Mouse (Mus musculus) mesoderm, embryonic 11.5 days (tissue): ENCODE measurements around the gene Vamp1.
"Not testable (repeated sequence)": the region's sequence is repeated elsewhere in the genome, so short reads cannot be mapped to it uniquely, and the experiment has no call there.

Experiments
- DNase-seq: peaks from one replicate; pipeline ENCODE4 v3.0.0-alpha.2; 2012; ENCODE audit warnings: low read depth, low spot score

The Vamp1 gene

GRCm38 (mm10) chr6:125241566-125241965 is 26.2 kb downstream of the Vamp1 start:
- DNase-seq, result no peak

- DNase-seq, result no peak
Observed at GRCm38 (mm10) chr6:125244551-125244950, 29.2 kb downstream of the Vamp1 start.

- no peak for DNase-seq
Observed at GRCm38 (mm10) chr6:125252285-125252684, 36.9 kb downstream of the Vamp1 start.

GRCm38 (mm10) chr6:125252711-125253110 is 37.4 kb downstream of the Vamp1 start:
- no peak for DNase-seq

- DNase-seq, result no peak
Observed at GRCm38 (mm10) chr6:125253863-125254715, 38.7 kb downstream of the Vamp1 start.

GRCm38 (mm10) chr6:125255516-125256044 is 40.2 kb downstream of the Vamp1 start:
- no peak for DNase-seq

GRCm38 (mm10) chr6:125256222-125256966 is 41.0 kb downstream of the Vamp1 start:
- DNase-seq, result no peak

GRCm38 (mm10) chr6:125260006-125260555 is 44.7 kb downstream of the Vamp1 start:
- DNase-seq, result no peak

- no peak for DNase-seq
Observed at GRCm38 (mm10) chr6:125264219-125264618, 48.9 kb downstream of the Vamp1 start.

- DNase-seq, result no peak
Observed at GRCm38 (mm10) chr6:125265239-125265638, 49.9 kb downstream of the Vamp1 start.

- no peak for DNase-seq
Observed at GRCm38 (mm10) chr6:125266091-125266490, 50.7 kb downstream of the Vamp1 start.

- not testable (repeated sequence) for DNase-seq
Observed at GRCm38 (mm10) chr6:125266600-125266999, 51.2 kb downstream of the Vamp1 start.

- no peak for DNase-seq
Observed at GRCm38 (mm10) chr6:125267469-125267868, 52.1 kb downstream of the Vamp1 start.

- no peak for DNase-seq
Observed at GRCm38 (mm10) chr6:125268799-125269198, 53.4 kb downstream of the Vamp1 start.

GRCm38 (mm10) chr6:125271455-125272227 is 56.3 kb downstream of the Vamp1 start:
- DNase-seq, result peak; percentile 88

GRCm38 (mm10) chr6:125272228-125272785 is 57.0 kb downstream of the Vamp1 start:
- no peak for DNase-seq

GRCm38 (mm10) chr6:125274841-125275563 is 59.7 kb downstream of the Vamp1 start:
- peak; percentile 45 for DNase-seq

GRCm38 (mm10) chr6:125279729-125280128 is 64.4 kb downstream of the Vamp1 start:
- no peak for DNase-seq

- not testable (repeated sequence) for DNase-seq
Observed at GRCm38 (mm10) chr6:125282721-125283120, 67.4 kb downstream of the Vamp1 start.

GRCm38 (mm10) chr6:125284250-125284649 is 68.9 kb downstream of the Vamp1 start:
- DNase-seq, result no peak
